Mouse (Mus musculus) macrophage (primary cell): ENCODE data around the gene Pan3. TPM values are rescaled to one million over a fixed set of nuclear protein-coding genes. Genes with fewer than 3 reads are reported as not detected.

Experiments
- H3K27ac ChIP-seq: fragments of 350-480 bp; formaldehyde crosslinking; 2 replicates; pipeline ENCODE4 v1.9.0; 2021
- H3K36me3 ChIP-seq: fragments of 350-480 bp; formaldehyde crosslinking; 2 replicates; pipeline ENCODE4 v1.9.0; 2021; ENCODE audit errors: inconsistent target
- H3K4me3 ChIP-seq: fragments of 350-480 bp; formaldehyde crosslinking; 2 replicates; pipeline ENCODE4 v1.9.0; 2021; ENCODE audit errors: inconsistent target
- H3K79me2 ChIP-seq: fragments of 350-480 bp; formaldehyde crosslinking; 2 replicates; pipeline ENCODE4 v1.9.0; 2021; ENCODE audit errors: inconsistent target
- whole genome bisulfite sequencing: methylation state at CpG from one replicate; pipeline ENCODE4 v1.1.7; 2026; ENCODE audit warnings: inconsistent platforms; ENCODE audit not compliant: missing documents; 5-methylcytosine and 5-hydroxymethylcytosine counted together
- polyA plus RNA-seq: library from polyadenylated mRNA; stranded (reverse); fragments of 250-400 nt; gene quantifications from 3 replicates; pipeline ENCODE4 v1.2.4, GENCODE M21; 2018; ENCODE audit warnings: inconsistent platforms

Pan3 gene
- polyA plus RNA-seq, 1 experiment from 2014 or later: 33.8 TPM

DNA sequence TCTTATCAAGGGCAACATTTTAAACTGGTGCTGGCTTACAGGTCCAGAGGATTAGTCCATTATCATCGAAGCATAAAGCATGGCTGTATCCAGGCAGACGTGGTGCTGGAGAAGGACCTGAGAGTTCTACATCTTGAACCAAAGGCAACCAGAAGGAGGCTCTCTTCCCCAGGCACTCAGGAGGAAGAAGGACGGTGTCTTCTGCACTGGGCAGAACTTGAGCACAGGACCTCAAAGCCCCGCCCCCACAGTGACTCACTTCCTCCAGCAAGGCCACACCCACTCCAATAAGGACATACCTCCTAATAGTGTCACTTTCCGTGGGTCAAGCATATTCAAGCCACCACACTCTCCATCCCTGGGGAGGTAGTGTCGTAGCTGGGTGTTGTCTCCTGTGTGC, 19.4 kb upstream of the Pan3 start:
- H3K36me3 ChIP-seq: no peaks in the 10 kb centered on the region
- WGBS: 85% methylated on average over 6 of the region's 6 CpGs
- no peak overlapping the region for H3K4me3 ChIP-seq
- no peak overlapping the region for H3K27ac ChIP-seq
- no peaks in the 10 kb centered on the region for H3K79me2 ChIP-seq

DNA sequence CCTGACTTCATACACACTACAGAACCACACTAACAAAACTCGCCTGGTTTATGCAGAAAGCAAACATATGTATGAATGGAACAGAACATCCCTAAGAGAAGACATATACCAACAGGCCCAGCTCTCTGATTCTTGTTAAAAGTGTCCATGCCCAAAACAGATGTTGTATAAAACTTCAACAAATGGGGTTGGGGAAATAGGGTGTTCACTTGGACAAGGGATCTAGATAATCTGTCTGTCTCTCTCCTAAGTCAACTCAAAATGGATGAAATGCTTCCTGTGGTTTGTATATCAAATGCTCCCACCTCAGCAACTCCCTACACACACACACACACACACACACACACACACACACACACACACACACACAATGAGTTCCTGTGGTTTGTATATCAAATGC, 12.0 kb upstream of the Pan3 start:
- Histone ChIP-seq H3K27ac (no peak overlapping the region), H3K4me3 (no peak overlapping the region), H3K36me3 (no peaks in the 10 kb centered on the region), H3K79me2 (no peaks in the 10 kb centered on the region)
- 73% methylated on average over 1 of the region's 1 CpGs for WGBS

DNA sequence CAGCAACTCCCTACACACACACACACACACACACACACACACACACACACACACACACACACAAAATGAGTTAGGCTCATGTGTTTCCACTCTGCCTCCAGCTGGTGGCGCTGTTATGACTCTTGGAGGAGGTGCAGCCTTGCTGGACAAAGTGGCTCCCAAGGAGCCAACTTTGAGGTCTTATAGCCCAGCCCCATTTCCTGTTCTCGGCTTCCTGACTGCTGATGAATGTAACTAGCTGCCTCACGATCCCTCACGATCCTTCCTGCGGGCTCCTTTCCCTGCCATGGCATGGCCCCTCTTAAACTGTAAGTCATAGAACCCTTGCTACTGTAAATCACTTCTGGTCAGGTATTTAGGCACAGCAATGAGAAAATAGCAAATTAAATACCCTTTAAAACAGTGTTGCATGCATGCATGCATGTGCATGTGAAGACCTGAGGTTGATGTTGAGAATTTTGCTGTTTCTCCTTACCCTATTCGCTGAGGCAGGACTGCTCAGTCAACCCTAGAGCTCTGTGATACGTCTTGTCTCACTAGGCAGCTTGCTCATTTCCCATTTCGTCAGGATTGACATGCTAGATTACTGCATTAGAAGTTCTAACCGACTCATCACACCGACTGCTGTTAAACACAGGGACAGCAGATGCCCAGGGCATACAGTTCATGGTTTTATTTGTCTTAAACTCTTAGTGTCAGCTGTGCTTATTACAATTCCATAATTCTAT, 11.4 kb upstream of the Pan3 start:
- peak overlapping the region; percentile 54 for H3K27ac ChIP-seq
- peak overlapping the region; percentile 5; the same call in 1 of the 2 replicates for H3K4me3 ChIP-seq
- H3K36me3 ChIP-seq: no peaks in the 10 kb centered on the region
- WGBS: 4% methylated on average over 9 of the region's 10 CpGs
- no peaks in the 10 kb centered on the region for H3K79me2 ChIP-seq

DNA sequence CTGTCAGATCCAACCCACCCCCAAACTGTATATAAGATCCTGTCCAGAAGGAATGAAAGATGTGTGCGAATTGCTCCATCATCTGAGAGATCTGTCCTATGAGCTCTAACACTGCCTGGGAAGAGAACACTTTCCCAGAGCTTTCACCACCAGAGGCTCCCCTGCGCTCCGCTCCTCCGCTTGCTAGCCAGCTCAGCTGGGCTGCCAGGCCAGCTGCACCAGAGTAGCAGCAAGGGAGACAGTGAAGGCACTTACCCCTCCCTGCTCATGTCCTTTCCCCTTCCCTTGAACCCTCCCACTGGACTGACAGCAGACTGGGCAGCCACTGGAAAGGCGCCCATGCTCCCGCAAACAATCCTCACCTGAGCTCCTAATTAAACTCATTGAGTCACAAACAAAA, 6.3 kb upstream of the Pan3 start:
- H3K4me3 ChIP-seq: no peak overlapping the region
- H3K79me2 ChIP-seq: no peaks in the 10 kb centered on the region
- WGBS: 94% methylated on average over 6 of the region's 6 CpGs
- H3K27ac ChIP-seq: no peak overlapping the region
- H3K36me3 ChIP-seq: no peaks in the 10 kb centered on the region

DNA sequence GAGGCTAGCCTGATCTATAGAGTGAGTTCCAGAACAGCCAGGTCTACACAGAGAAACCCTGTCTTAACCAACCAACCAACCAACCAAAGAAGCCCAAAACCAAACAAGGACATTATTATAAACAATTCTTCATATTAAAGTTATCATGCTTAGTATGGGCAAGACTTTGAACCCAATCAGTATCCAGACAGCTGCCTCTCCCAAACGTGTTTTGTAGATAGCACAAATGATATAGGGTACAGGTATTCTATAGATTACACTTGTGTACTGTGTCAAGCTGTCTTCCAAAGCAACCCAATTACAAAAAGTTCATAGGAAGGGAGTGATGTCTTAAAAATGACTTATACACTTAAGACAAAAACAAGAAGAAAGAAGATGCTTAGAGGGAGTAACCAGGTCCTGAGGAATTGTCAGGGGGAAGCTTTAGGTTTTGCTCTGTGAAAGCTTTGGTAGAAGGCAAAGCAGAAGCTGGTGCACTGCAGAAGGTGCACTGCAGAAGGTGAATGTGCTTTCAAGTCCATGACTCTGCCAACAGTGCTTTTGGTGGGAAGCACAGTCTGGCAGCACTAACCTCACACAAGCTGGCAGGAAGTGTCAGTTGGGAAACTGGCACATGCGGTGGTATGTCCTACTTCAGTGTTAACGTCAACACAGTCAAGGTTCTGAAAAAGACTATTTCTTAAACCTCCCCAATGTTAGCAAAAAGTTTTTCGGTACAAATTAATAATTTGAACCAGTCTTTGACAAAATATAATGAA, 3.7 kb upstream of the Pan3 start:
- H3K27ac ChIP-seq: no peak overlapping the region
- no peaks in the 10 kb centered on the region for H3K36me3 ChIP-seq
- no peak overlapping the region for H3K4me3 ChIP-seq
- WGBS: 19% methylated on average over 4 of the region's 4 CpGs
- peaks cover 3% of the 10 kb centered on the region for H3K79me2 ChIP-seq

DNA sequence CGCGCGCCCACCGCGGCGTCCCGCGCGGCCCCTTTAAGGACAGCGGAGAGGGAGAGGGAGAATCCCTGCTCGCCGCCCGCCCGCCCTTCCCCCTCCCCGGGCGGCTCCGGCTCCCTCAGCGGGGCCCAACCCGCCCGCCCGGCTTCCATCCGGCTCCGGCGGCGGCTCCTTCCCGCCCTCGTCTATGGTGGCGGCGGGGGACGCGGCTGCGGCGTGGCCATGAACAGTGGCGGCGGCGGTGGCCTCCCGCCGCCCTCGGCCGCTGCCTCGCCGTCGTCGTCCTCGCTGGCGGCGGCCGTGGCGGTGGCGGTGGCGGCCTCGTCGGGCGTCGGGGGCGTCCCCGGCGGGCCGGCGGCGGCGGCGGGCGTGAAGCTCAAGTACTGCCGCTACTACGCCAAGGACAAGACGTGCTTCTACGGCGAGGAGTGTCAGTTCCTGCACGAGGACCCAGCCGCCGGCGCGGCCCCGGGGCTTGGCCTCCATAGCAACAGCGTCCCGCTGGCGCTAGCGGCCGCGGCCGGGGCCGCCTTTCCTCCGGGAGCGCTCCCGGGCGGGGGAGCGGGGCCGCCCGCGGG, 487 bp downstream of the Pan3 start:
- Histone ChIP-seq H3K27ac (peak overlapping the region; percentile 80; the same call in 1 of the 2 replicates), H3K36me3 (no peaks in the 10 kb centered on the region)
- under 1% methylated on average over 45 of the region's 91 CpGs for WGBS

DNA sequence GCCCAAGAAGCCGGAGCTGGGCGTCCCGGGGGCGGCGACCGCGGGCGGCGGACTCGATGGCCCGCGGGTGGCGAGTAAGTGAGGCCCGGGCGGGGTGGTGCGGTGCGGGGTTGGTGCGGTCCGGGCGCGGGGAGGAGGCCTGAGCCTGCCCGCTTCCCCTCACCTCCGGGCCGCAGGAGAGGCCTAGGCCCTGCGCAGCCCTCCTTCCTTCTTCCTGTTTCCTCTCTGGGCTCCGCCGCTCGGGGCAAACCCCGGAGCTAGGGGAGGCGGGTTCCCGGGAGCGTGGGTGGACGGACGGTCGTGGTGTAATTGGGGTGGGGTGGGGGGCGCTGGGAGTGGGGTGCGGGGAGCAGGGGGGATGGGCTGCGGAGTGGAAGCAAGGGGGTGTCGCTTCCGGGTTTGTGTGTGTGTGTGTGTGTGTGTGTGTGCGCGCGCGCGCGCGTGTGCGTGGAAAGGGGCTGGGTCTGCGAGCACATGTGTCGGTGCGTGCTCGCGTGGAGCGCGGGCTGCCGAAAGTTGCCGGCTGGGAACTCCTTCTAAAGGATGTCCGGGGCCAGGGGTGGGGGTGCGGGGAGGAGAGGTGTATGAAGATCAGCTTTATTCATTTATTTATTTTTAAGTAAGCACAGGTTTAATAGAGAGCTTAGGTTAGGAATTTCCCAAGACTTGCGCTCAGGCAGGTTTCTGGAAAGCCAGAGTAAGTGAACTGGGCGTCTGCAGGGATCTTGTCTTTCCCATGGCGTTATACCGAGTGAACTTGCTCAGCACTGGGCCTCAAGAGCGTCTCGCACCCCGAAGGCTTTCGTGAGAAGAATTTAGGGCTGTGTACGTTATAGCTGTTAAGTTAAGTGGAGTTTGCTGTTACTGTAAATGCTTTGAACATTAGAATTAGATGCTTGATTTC, 1.2 kb downstream of the Pan3 start:
- Histone ChIP-seq H3K79me2 (peaks cover 53% of the 10 kb centered on the region), H3K36me3 (no peaks in the 10 kb centered on the region), H3K4me3 (peak overlapping the region; percentile 54), H3K27ac (no peak overlapping the region)
- under 1% methylated on average over 42 of the region's 68 CpGs for WGBS

More for the DNA sequence above, 487 bp downstream of the Pan3 start:
- Histone ChIP-seq H3K79me2 (peaks cover 45% of the 10 kb centered on the region), H3K4me3 (no peak overlapping the region; the same call in 1 of the 2 replicates)

DNA sequence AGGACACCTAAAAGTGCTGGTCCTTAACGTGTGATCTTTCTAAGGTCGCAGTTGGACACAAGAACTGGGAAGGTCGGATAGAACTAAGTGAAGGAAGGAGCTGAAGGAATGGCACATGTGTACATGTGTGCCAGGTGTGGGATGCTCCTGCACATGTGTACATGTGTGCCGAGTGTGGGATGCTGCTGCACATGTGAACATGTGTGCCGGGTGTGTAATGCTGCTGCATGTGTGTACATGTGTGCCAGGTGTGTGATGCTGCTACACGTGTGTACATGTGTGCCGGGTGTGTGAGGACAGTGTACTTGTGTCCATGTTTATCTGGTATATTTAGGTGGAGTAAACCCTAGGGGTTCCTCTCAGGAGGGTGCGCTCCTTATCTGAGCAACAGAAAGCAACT, 3.0 kb downstream of the Pan3 start:
- H3K79me2 ChIP-seq: peaks cover 70% of the 10 kb centered on the region
- H3K4me3 ChIP-seq: no peak overlapping the region
- no peak overlapping the region for H3K27ac ChIP-seq
- no peaks in the 10 kb centered on the region for H3K36me3 ChIP-seq
- WGBS: 67% methylated on average over 8 of the region's 8 CpGs

DNA sequence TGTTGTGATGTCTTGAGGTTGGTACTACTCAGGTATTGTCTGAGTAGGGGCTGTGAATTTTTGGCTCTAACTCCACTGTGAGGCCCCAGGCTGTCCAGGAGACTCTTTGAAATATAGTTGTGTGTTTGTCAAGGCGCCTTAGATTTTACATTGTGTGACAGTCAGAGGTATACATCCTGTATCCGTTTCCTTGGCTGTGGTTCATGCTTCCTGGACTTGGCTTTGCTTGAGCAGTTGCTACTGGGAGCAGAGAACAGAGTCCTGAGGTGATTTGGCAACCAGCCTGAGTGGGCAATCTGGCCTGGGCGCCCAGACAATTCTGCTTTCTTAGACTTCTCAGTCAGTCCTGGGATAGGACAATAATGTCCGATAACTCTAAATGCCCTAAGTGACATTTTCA, 5.3 kb downstream of the Pan3 start:
- WGBS: 14% methylated on average over 4 of the region's 4 CpGs
- Histone ChIP-seq H3K4me3 (no peak overlapping the region), H3K27ac (no peak overlapping the region), H3K79me2 (peaks cover 93% of the 10 kb centered on the region), H3K36me3 (no peaks in the 10 kb centered on the region)

DNA sequence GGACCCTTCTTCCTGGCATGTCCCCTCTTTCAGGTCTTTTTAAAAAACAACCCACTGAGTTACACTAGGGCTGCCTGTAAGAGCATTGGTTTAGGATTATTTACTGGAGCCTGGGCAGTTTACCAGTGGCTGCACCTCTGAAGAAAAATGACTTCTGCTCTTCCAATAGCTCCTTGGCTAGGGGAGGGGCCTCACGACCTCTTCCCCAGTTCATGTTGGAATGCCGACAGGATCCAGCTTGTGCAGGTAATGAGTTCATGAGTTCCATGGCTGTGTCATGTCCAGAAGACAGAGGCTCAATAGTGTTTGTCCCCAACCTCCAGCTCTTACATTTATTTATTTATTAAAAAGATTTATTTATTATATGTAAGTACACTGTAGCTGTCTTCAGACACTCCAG, 5.8 kb downstream of the Pan3 start:
- Histone ChIP-seq H3K36me3 (no peaks in the 10 kb centered on the region), H3K27ac (no peak overlapping the region), H3K79me2 (peaks cover 98% of the 10 kb centered on the region), H3K4me3 (no peak overlapping the region)
- 39% methylated on average over 2 of the region's 2 CpGs for WGBS

DNA sequence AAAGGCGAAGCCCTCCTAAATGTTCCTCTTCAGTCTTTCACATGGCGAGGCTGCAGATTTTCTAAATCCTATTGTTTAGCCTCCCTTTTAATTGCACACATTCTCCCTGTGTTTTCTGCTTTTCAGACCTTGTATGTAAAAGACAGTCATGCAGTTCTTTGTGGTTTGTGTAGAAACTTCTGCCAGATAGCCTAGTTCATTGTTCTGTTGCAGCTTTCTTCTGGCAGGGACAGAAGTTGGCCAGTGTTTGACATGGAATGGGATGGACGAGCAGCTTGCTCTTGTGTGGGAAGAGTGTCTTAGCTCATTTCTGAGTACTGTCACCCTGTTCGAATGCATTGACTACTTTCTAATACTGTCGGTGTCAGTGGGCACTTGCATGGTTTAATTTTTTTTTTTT, 6.5 kb downstream of the Pan3 start:
- Histone ChIP-seq H3K79me2 (peaks cover 100% of the 10 kb centered on the region), H3K27ac (no peak overlapping the region), H3K4me3 (no peak overlapping the region), H3K36me3 (no peaks in the 10 kb centered on the region)
- WGBS: 67% methylated on average over 5 of the region's 5 CpGs

DNA sequence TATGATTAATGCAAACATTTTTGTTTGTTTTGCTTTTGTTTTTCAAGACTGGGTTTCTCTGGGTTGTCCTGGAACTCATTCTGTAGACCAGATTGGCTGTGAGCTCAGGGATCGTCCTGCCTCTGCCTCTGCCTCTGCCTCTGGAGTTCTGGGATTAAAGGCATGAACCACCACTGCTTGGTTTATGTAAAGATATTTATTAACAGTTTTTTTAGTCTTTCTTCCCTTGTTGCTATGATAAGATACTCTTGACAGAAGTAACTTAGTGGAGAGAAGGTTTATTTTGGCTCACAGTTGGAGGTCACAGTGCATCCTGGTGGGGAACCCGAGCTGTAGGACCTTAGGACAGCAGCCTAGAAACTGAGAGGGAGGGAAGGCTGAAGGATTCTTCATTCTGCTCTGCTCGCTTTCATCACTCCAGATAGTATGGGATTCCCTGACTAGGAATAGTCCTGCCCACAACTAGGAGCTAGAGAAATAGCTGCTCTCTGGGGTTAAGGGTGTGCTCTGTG, 11.1 kb downstream of the Pan3 start:
- 89% methylated on average over 3 of the region's 3 CpGs for WGBS
- H3K79me2 ChIP-seq: peaks cover 100% of the 10 kb centered on the region
- H3K36me3 ChIP-seq: no peaks in the 10 kb centered on the region
- no peak overlapping the region for H3K4me3 ChIP-seq
- H3K27ac ChIP-seq: no peak overlapping the region

DNA sequence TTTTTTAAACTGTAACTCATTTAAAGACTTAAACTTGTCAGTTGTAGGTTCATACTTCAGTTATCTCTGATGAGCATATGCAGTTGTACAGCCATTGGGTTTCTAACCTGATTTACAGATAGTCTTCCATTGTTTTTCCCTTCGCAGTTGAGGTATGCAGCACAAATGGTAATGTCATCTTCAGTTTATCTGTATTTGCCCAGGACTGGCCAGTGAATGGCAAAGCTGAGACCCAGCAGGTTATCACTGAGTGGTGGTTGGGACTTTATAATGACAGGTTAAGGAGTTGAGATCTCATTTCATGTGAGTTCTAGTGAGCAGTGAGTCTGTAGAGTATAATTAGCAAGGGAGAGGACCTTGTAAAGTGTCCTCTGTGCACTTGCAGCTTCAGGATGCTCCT, 12.0 kb downstream of the Pan3 start:
- Histone ChIP-seq H3K4me3 (no peak overlapping the region), H3K36me3 (no peaks in the 10 kb centered on the region), H3K79me2 (peaks cover 100% of the 10 kb centered on the region), H3K27ac (no peak overlapping the region)
- WGBS: 90% methylated on average over 1 of the region's 1 CpGs

DNA sequence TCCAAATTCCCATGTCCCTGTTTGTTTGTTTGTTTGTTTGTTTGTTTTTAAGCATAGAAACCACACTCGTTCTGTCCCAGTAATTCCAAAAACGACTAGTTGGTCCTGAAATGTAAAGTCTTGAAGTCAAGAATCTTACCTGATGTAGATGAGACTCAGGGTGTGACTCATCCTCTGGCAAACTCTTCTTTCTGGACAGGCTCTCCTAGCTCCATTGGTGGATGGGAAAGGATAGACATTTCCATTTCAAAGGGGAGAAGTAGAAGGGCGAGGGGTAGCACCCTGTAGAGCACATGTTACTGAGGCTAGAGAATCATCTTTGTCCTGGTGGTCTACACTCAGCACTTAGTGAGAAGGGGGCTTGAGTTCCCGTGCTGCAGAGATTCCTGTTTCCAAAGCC, 12.8 kb downstream of the Pan3 start:
- no peak overlapping the region for H3K27ac ChIP-seq
- peaks cover 100% of the 10 kb centered on the region for H3K79me2 ChIP-seq
- H3K4me3 ChIP-seq: no peak overlapping the region
- 86% methylated on average over 4 of the region's 4 CpGs for WGBS
- no peaks in the 10 kb centered on the region for H3K36me3 ChIP-seq
